Mouse (Mus musculus): ENCODE data around the gene Trim14. TPM values are rescaled to one million over a fixed set of nuclear protein-coding genes. Genes with fewer than 3 reads are reported as not detected.

The Trim14 gene
- polyA plus RNA-seq, 1 experiment from 2014 or later, result 0.92 TPM

- H3K27me3 ChIP-seq (ENCODE audit: control insufficient read depth, insufficient read depth, low read length), result no peaks in the 10 kb centered on the region
- H3K4me1 ChIP-seq (ENCODE audit: control insufficient read depth, insufficient read depth, low read length), result peaks cover 5% of the 10 kb centered on the region; the same call in 1 of the 2 replicates
- no peak within 1 kb of the TSS for H3K27ac ChIP-seq (ENCODE audit: low read depth, low read length)
- H3K36me3 ChIP-seq (ENCODE audit: control insufficient read depth, insufficient read depth, low read length), result no peaks in the 10 kb centered on the region; the same call in 1 of the 2 replicates
- WGBS, result 2% methylated on average over 39 of the region's 58 CpGs
- ATAC-seq (ENCODE audit: insufficient read depth, low FRiP score, low TSS enrichment) (peak; percentile 99), DNase-seq (ENCODE audit: low spot score) (peak; percentile 94)
- no peaks in the 10 kb centered on the region for H3K9me3 ChIP-seq (ENCODE audit: control insufficient read depth, low read length)
- H3K4me2 ChIP-seq (ENCODE audit: low read depth), result peak within 1 kb of the TSS; percentile 75
- H3K4me3 ChIP-seq (ENCODE audit: low read depth, low read length), result peak within 1 kb of the TSS; percentile 83
- peak within 1 kb of the TSS; percentile 72 for H3K9ac ChIP-seq (ENCODE audit: low read length)
Measured at GRCm38 (mm10) chr4:46489028-46489925, 46.7 kb downstream of the Trim14 start, which contains the start of gene Nans. Nans (plus strand) TSS chr4:46489248.

GRCm38 (mm10) chr4:46487348-46487747 is 48.6 kb downstream of the Trim14 start:
- ATAC-seq (ENCODE audit: insufficient read depth, low FRiP score, low TSS enrichment), result no peak
- 92% methylated on average over 5 of the region's 5 CpGs for WGBS
- no peak overlapping the region for H3K4me3 ChIP-seq (ENCODE audit: low read depth, low read length)
- no peak for DNase-seq (ENCODE audit: low spot score)
- H3K27me3 ChIP-seq (ENCODE audit: control insufficient read depth, insufficient read depth, low read length), result no peaks in the 10 kb centered on the region
- H3K27ac ChIP-seq (ENCODE audit: low read depth, low read length), result no peak overlapping the region
- H3K9me3 ChIP-seq (ENCODE audit: control insufficient read depth, low read length), result no peaks in the 10 kb centered on the region
- H3K4me1 ChIP-seq (ENCODE audit: control insufficient read depth, insufficient read depth, low read length), result peaks cover 5% of the 10 kb centered on the region; the same call in 1 of the 2 replicates
- H3K9ac ChIP-seq (ENCODE audit: low read length), result no peak overlapping the region
- H3K36me3 ChIP-seq (ENCODE audit: control insufficient read depth, insufficient read depth, low read length), result no peaks in the 10 kb centered on the region; the same call in 1 of the 2 replicates
- H3K4me2 ChIP-seq (ENCODE audit: low read depth), result no peak overlapping the region

DNA sequence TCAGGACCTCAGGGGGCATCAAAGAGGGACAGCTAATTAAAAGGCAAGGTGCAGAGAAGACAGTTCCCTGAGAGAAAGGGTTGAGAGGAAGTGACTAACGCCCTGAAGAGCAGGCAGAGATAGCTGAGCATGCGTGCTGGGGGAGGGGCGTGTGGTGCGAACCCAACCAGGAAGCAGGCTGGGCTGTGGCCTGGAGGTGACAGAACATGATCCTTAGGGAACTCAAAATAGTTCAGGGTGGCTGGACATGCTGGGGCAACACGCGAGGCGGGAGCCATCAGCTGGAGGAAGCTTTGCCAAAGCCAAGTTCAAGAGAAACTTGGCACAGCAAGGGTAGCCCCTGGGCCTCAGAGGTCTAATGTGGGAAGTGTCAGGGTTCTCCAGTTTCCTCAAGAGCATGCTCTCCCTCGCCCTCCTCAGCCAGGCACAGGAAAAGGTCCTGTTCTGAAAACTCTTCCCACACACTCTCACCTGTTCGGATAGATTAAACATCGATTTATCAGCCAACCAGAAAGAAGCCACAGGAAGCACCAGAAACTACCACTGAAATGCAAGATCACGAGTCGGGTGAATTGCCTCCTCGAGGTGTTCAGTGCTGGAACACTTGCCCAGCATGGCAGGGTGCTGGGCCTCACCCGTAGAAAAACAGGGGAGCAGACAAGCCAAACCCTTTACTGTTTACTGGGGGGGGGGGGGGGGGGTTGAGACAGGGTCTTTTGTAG is 50.1 kb downstream of the Trim14 start:
- Histone ChIP-seq H3K9me3 (ENCODE audit: control insufficient read depth, low read length) (no peaks in the 10 kb centered on the region), H3K9ac (ENCODE audit: low read length) (no peak overlapping the region), H3K4me3 (ENCODE audit: low read depth, low read length) (no peak overlapping the region), H3K4me2 (ENCODE audit: low read depth) (no peak overlapping the region), H3K27ac (ENCODE audit: low read depth, low read length) (no peak overlapping the region), H3K36me3 (ENCODE audit: control insufficient read depth, insufficient read depth, low read length) (no peaks in the 10 kb centered on the region), H3K27me3 (ENCODE audit: control insufficient read depth, insufficient read depth, low read length) (no peaks in the 10 kb centered on the region), H3K4me1 (ENCODE audit: control insufficient read depth, insufficient read depth, low read length) (peaks cover 5% of the 10 kb centered on the region; the same call in 1 of the 2 replicates)
- DNase-seq (ENCODE audit: low spot score) (no peak), ATAC-seq (ENCODE audit: insufficient read depth, low FRiP score, low TSS enrichment) (no peak)
- 57% methylated on average over 14 of the region's 14 CpGs for WGBS

GRCm38 (mm10) chr4:46479081-46479480 is 56.9 kb downstream of the Trim14 start:
- DNase-seq (ENCODE audit: low spot score) (no peak), ATAC-seq (ENCODE audit: insufficient read depth, low FRiP score, low TSS enrichment) (no peak)
- Histone ChIP-seq H3K27me3 (ENCODE audit: control insufficient read depth, insufficient read depth, low read length) (no peaks in the 10 kb centered on the region), H3K9ac (ENCODE audit: low read length) (no peak overlapping the region), H3K4me1 (ENCODE audit: control insufficient read depth, insufficient read depth, low read length) (no peaks in the 10 kb centered on the region), H3K9me3 (ENCODE audit: control insufficient read depth, low read length) (no peaks in the 10 kb centered on the region), H3K27ac (ENCODE audit: low read depth, low read length) (no peak overlapping the region), H3K4me2 (ENCODE audit: low read depth) (no peak overlapping the region), H3K36me3 (ENCODE audit: control insufficient read depth, insufficient read depth, low read length) (peaks cover 4% of the 10 kb centered on the region), H3K4me3 (ENCODE audit: low read depth, low read length) (no peak overlapping the region)
- 92% methylated on average over 2 of the region's 2 CpGs for WGBS

DNA sequence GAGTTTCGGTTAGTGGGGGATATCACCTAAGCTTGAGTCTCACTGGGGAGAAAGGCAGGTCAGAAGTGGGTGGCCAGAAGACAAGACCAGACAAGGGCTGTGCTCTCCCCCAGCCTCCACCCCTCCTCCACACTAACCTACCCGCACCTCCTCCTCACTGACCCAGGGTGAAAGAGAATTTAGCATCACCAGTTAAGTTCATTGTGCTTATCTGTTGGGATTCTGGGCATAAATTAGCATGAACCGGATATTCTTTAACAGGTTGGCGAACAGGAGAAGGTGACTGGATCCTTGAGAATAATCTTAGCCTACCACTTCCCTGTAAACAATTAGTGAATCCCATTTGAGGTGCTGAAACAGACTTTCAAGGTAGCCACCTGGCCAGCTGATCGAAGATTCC is 60.8 kb downstream of the Trim14 start:
- no peak overlapping the region for H3K27ac ChIP-seq (ENCODE audit: low read depth, low read length)

DNA sequence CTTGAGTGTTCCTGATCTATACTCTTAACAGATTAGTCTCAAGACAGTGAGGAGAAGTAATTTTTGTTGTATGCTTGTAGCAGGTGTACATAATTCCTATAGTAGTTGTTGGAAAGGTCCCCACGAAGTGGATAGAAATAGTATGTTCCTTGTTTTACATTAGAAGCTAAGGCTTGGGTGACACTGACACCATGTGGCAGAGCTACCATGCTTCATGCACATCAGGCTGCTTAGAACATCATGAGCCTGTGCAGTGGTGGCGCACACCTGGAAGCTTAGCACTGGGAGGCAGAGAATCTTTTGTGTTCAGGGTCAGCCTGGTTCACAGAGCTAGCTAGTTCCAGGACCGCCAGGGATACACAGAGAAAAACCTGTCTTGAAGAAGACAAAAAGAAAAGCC is 70.2 kb downstream of the Trim14 start:
- H3K9me3 ChIP-seq (ENCODE audit: control insufficient read depth, low read length), result no peaks in the 10 kb centered on the region
- DNase-seq (ENCODE audit: low spot score) (no peak), ATAC-seq (ENCODE audit: insufficient read depth, low FRiP score, low TSS enrichment) (no peak)
- no peak overlapping the region for H3K4me2 ChIP-seq (ENCODE audit: low read depth)
- H3K27me3 ChIP-seq (ENCODE audit: control insufficient read depth, insufficient read depth, low read length), result no peaks in the 10 kb centered on the region
- no peak overlapping the region for H3K27ac ChIP-seq (ENCODE audit: low read depth, low read length)
- H3K9ac ChIP-seq (ENCODE audit: low read length), result no peak overlapping the region
- WGBS, result 94% methylated on average over 3 of the region's 3 CpGs
- H3K36me3 ChIP-seq (ENCODE audit: control insufficient read depth, insufficient read depth, low read length), result peaks cover 28% of the 10 kb centered on the region
- H3K4me1 ChIP-seq (ENCODE audit: control insufficient read depth, insufficient read depth, low read length), result no peaks in the 10 kb centered on the region
- no peak overlapping the region for H3K4me3 ChIP-seq (ENCODE audit: low read depth, low read length)

More for the DNA sequence above, 60.8 kb downstream of the Trim14 start:
- Histone ChIP-seq H3K4me2 (ENCODE audit: low read depth) (no peak overlapping the region), H3K27me3 (ENCODE audit: control insufficient read depth, insufficient read depth, low read length) (no peaks in the 10 kb centered on the region), H3K36me3 (ENCODE audit: control insufficient read depth, insufficient read depth, low read length) (peaks cover 22% of the 10 kb centered on the region), H3K4me3 (ENCODE audit: low read depth, low read length) (no peak overlapping the region), H3K4me1 (ENCODE audit: control insufficient read depth, insufficient read depth, low read length) (no peaks in the 10 kb centered on the region), H3K9me3 (ENCODE audit: control insufficient read depth, low read length) (no peaks in the 10 kb centered on the region), H3K9ac (ENCODE audit: low read length) (no peak overlapping the region)
- DNase-seq (ENCODE audit: low spot score) (no peak), ATAC-seq (ENCODE audit: insufficient read depth, low FRiP score, low TSS enrichment) (no peak)
- WGBS, result 93% methylated on average over 5 of the region's 5 CpGs

DNA sequence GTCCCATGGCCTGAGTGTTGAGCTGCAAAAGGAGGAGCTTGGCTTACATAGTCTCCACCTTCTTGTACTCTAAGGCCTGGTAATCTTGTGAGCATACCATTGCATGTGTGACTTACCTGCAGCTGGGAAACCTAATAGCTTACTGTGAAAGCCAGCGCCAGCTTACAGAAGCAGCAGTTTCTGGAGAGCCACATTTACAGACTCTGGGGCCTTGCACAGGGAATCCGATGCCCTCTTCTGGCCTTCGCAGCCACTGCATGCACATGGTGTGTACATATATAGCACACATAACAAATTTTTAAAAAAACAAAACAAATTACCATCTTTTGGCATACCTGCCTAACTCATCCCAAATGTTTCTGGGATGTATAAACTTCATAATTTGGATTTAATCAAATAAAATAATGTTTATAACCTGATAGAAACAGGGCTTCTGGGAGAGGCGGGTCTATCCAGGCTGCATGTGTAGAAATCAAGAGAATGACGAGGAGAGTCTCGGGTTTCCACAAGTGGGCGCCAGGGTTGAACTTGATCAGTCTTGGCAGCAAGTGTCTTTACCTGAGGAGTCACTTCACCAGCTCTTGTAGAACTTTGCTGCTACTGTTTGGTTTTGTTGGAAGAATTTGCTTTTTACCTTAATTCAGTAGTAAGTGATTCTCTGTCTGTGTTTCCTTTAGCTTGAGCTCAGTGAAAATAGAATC is 72.7 kb downstream of the Trim14 start:
- Histone ChIP-seq H3K4me3 (ENCODE audit: low read depth, low read length) (no peak overlapping the region), H3K9ac (ENCODE audit: low read length) (no peak overlapping the region), H3K36me3 (ENCODE audit: control insufficient read depth, insufficient read depth, low read length) (peaks cover 21% of the 10 kb centered on the region), H3K27me3 (ENCODE audit: control insufficient read depth, insufficient read depth, low read length) (no peaks in the 10 kb centered on the region), H3K9me3 (ENCODE audit: control insufficient read depth, low read length) (no peaks in the 10 kb centered on the region), H3K4me1 (ENCODE audit: control insufficient read depth, insufficient read depth, low read length) (no peaks in the 10 kb centered on the region), H3K27ac (ENCODE audit: low read depth, low read length) (no peak overlapping the region), H3K4me2 (ENCODE audit: low read depth) (no peak overlapping the region)
- DNase-seq (ENCODE audit: low spot score) (peak; percentile 45), ATAC-seq (ENCODE audit: insufficient read depth, low FRiP score, low TSS enrichment) (no peak)
- WGBS, result 88% methylated on average over 7 of the region's 7 CpGs

GRCm38 (mm10) chr4:46458411-46458810 is 77.5 kb downstream of the Trim14 start:
- 87% methylated on average over 2 of the region's 2 CpGs for WGBS
- DNase-seq (ENCODE audit: low spot score) (no peak), ATAC-seq (ENCODE audit: insufficient read depth, low FRiP score, low TSS enrichment) (no peak)
- Histone ChIP-seq H3K4me1 (ENCODE audit: control insufficient read depth, insufficient read depth, low read length) (peaks cover 5% of the 10 kb centered on the region; the same call in 1 of the 2 replicates), H3K27me3 (ENCODE audit: control insufficient read depth, insufficient read depth, low read length) (no peaks in the 10 kb centered on the region), H3K4me2 (ENCODE audit: low read depth) (no peak overlapping the region), H3K9ac (ENCODE audit: low read length) (no peak overlapping the region), H3K36me3 (ENCODE audit: control insufficient read depth, insufficient read depth, low read length) (peaks cover 6% of the 10 kb centered on the region), H3K27ac (ENCODE audit: low read depth, low read length) (no peak overlapping the region), H3K4me3 (ENCODE audit: low read depth, low read length) (no peak overlapping the region), H3K9me3 (ENCODE audit: control insufficient read depth, low read length) (no peaks in the 10 kb centered on the region)
